Mouse (Mus musculus) lung, embryonic 15.5 days (tissue): ENCODE data around the gene Neurl1b. TPM values are rescaled to one million over a fixed set of nuclear protein-coding genes. Genes with fewer than 3 reads are reported as not detected.
A peak's percentile ranks its signal among the peaks of the same experiment; 100 is the strongest.

Experiments
- ATAC-seq: fragments of 200-750 bp; cut with Nextera tagmentation; 2 replicates; pipeline ENCODE4 v1.8.0; 2017; ENCODE audit warnings: moderate number of reproducible peaks, borderline replicate concordance; ENCODE audit not compliant: low FRiP score, low TSS enrichment; ENCODE audit errors: extremely low read depth
- H3K27ac ChIP-seq: fragments of 300-500 bp; sonication (generic); 2 replicates; pipeline ENCODE4 v1.5.1; 2015; ENCODE audit warnings: moderate library complexity, mild to moderate bottlenecking, inconsistent platforms
- H3K27me3 ChIP-seq: fragments of 300-500 bp; sonication (generic); 2 replicates; pipeline ENCODE4 v1.6.1; 2015; ENCODE audit warnings: inconsistent platforms
- H3K36me3 ChIP-seq: fragments of 300-500 bp; sonication (generic); 2 replicates; pipeline ENCODE4 v1.6.1; 2015; ENCODE audit warnings: inconsistent platforms
- H3K4me1 ChIP-seq: fragments of 300-500 bp; sonication (generic); 2 replicates; pipeline ENCODE4 v1.6.1; 2015; ENCODE audit warnings: inconsistent platforms
- H3K4me2 ChIP-seq: fragments of 300-500 bp; sonication (generic); 2 replicates; pipeline ENCODE4 v1.6.1; 2015; ENCODE audit warnings: inconsistent platforms, mild to moderate bottlenecking, moderate library complexity
- H3K4me3 ChIP-seq: fragments of 300-500 bp; sonication (generic); 2 replicates; pipeline ENCODE4 v1.5.1; 2015; ENCODE audit warnings: mild to moderate bottlenecking, inconsistent platforms
- H3K9ac ChIP-seq: fragments of 300-500 bp; sonication (generic); 2 replicates; pipeline ENCODE4 v1.6.1; 2015; ENCODE audit warnings: inconsistent platforms
- H3K9me3 ChIP-seq: fragments of 300-500 bp; sonication (generic); 2 replicates; pipeline ENCODE4 v1.6.1; 2016; ENCODE audit warnings: inconsistent platforms
- WGBS: fragments of 180-500 bp; shearing (Covaris S2); methylation state at CpG from one replicate; pipeline ENCODE4 v1.1.7; 2015; 5-methylcytosine and 5-hydroxymethylcytosine counted together
- polyA plus RNA-seq: library from polyadenylated mRNA; unstranded; fragments of >200 nt; fragmentation: Nextera tagmentation; extraction: Ambion mirVana; gene quantifications from 2 replicates; pipeline ENCODE4 v1.2.1, GENCODE M21; 2015

Neurl1b gene
- polyA plus RNA-seq, 1 experiment from 2014 or later, result 2.0 TPM

DNA sequence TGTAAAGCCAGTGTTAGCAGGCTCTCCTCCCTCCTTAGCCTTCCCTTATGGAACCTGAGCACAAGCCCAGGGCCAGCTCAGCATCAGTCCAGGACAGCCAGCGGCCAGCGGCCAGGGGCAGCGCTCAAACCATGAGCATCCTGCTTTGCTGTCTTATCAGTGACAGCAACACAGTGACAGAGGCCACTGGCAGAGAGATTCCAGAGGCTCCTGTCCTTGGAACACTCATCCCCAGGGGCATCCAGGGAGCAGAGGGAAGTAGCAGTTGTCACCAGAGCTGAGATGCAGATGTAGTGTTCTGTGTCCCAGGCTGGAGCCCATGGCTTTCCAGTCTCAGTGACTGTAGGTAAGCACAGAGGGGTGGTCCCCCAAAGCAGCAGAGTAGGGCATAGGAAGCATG is 32.5 kb upstream of the Neurl1b start:
- no peaks in the 10 kb centered on the region for H3K9me3 ChIP-seq
- H3K4me1 ChIP-seq, result peaks cover 34% of the 10 kb centered on the region
- whole genome bisulfite sequencing, result 41% methylated on average over 3 of the region's 3 CpGs
- H3K27ac ChIP-seq, result no peak overlapping the region
- H3K27me3 ChIP-seq, result no peaks in the 10 kb centered on the region
- H3K4me3 ChIP-seq, result no peak overlapping the region
- no peak overlapping the region for H3K4me2 ChIP-seq
- H3K36me3 ChIP-seq, result no peaks in the 10 kb centered on the region
- no peak overlapping the region for H3K9ac ChIP-seq
- no peak for ATAC-seq

DNA sequence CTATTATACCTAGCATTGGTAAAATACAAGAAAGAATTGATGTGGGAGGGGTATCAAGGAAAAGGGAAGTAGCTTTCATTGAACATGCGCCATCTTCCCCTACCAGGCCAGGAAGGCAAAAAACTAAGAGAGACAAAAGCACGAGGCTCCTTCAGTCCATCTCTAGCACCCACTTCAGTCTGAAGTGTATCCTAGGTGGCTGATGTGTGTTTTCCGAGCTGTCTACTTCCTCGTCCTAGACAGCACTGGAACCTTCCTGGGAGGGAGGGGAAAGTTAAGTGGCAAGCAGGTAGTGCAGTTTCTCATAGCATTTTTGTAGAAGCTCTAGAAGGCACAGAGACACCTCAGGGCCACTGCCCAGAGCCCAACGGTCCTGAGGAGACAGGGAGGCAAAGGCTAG is 31.9 kb upstream of the Neurl1b start:
- Histone ChIP-seq H3K36me3 (no peaks in the 10 kb centered on the region), H3K4me3 (no peak overlapping the region), H3K4me2 (no peak overlapping the region), H3K9me3 (no peaks in the 10 kb centered on the region), H3K9ac (no peak overlapping the region), H3K27me3 (no peaks in the 10 kb centered on the region), H3K27ac (peak overlapping the region; percentile 37), H3K4me1 (peaks cover 34% of the 10 kb centered on the region)
- no peak for ATAC-seq
- WGBS, result 42% methylated on average over 5 of the region's 5 CpGs

DNA sequence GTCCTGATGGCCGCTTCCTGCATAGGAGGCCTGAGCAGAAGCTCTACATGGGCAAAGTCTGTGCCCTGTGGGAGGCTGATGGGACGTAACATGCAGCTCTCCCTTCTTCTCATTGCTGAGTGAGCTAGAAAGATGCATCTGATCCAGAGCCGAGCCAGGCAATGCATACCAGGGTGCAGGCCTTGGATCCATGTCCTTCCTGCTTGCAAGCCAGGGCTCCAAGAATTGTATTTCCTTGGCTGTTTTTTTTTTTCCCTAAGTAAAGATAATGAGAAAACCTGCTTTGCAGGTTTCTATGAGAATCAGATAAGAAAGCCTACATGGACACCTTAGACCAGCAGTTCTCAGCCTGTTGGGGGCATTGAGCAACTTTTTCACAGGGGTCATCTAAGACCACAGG is 30.5 kb upstream of the Neurl1b start:
- Histone ChIP-seq H3K4me2 (no peak overlapping the region), H3K9ac (no peak overlapping the region), H3K4me1 (peaks cover 34% of the 10 kb centered on the region), H3K27ac (no peak overlapping the region; the same call in 1 of the 2 replicates), H3K27me3 (no peaks in the 10 kb centered on the region), H3K4me3 (no peak overlapping the region), H3K9me3 (no peaks in the 10 kb centered on the region), H3K36me3 (no peaks in the 10 kb centered on the region)
- 83% methylated on average over 3 of the region's 3 CpGs for WGBS
- ATAC-seq, result no peak

DNA sequence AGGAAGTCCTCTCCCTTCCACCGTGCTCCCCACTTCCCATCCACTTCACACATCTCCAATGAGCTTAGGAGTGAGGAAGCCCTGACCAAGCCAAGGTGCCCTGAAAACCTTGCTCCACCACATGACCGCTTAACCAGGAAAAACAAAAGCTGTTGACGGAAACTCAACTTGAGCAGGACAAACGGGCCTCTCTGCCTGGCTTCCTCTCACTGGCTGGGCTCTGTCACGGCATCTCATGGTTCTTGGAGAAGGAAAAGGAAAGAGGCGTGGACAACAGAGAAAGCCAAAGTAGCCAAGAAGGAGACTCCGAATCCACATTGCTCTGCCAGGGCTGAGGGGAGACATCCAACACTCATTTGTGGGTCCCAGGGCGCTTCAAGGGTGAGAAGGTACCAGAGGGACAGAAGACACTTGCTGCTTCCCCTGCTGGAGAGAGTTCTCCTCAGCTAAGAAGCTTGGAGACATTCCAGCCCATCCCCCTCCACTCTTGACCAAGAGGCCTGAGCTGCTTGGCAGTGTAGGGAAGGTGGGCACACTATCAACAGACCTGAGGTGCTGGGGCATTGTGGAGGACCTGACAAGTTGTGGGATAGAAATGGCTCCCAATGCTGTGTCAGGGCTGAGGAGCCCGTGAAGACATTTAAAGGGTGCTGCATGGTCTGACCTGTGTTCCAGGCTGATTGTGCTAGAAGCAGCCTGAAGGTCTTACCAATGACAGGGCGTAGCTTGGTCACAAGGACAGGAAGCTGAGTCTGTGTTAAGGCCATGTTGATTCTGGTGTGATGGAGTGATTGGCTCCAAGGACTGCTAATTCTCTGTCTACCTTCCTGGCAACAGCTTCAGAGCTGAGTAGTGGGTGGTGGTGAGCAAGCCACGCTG is 29.1 kb upstream of the Neurl1b start:
- 76% methylated on average over 11 of the region's 11 CpGs for WGBS

DNA sequence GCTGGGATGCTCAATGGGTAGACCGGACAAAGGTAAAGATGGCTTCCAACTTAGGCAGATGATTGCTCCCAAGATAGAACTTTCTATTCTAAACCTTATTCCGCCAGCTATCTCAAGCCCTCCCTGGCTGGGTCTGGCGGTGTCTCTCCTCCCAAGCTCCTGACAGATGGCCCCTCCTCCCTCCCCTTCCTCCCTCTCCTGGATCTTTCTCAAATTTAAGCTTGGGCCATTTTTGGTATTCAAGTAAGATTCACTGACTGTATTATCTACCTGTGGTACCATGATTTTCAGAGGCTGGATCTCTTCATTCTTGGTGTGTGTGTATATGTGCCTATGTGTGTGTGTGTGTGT is 28.5 kb upstream of the Neurl1b start:
- no peak overlapping the region for H3K27ac ChIP-seq
- peaks cover 24% of the 10 kb centered on the region for H3K4me1 ChIP-seq
- no peaks in the 10 kb centered on the region for H3K27me3 ChIP-seq
- H3K9me3 ChIP-seq, result no peaks in the 10 kb centered on the region
- no peaks in the 10 kb centered on the region for H3K36me3 ChIP-seq
- 76% methylated on average over 3 of the region's 3 CpGs for WGBS
- ATAC-seq, result no peak
- H3K9ac ChIP-seq, result no peak overlapping the region
- no peak overlapping the region for H3K4me2 ChIP-seq
- H3K4me3 ChIP-seq, result no peak overlapping the region

More for the DNA sequence above, 29.1 kb upstream of the Neurl1b start:
- no peak overlapping the region for H3K9ac ChIP-seq
- no peak overlapping the region for H3K4me2 ChIP-seq
- peaks cover 30% of the 10 kb centered on the region for H3K4me1 ChIP-seq
- no peaks in the 10 kb centered on the region for H3K27me3 ChIP-seq
- H3K36me3 ChIP-seq, result no peaks in the 10 kb centered on the region
- no peaks in the 10 kb centered on the region for H3K9me3 ChIP-seq
- no peak overlapping the region for H3K4me3 ChIP-seq
- H3K27ac ChIP-seq, result 0 out of 2 replicates have a peak overlapping the region, but pooled peaks have one; percentile 14
- no peak for ATAC-seq

DNA sequence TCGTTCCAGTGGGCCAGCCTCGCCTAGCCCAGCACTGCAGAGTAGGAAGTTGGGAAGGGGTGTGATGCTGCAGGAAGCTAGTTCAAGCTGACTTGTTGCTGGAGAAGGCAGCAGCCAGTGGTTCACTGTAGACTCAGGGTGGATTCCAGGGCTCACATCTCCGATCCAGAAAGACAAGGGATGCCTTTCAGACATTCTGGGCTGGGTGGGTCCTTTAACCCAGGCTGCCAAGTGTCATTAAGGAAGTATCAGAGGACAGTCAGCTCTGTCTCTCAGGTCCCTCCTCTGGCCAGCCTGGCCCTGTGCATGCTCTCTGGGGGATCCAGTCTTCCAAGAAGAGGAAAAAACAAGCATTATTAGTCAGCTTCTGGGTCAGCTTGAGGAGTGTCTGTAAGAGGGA is 26.5 kb upstream of the Neurl1b start:
- no peak for ATAC-seq
- no peaks in the 10 kb centered on the region for H3K9me3 ChIP-seq
- WGBS, result 63% methylated on average over 3 of the region's 3 CpGs
- H3K9ac ChIP-seq, result no peak overlapping the region
- H3K27ac ChIP-seq, result no peak overlapping the region
- no peak overlapping the region for H3K4me3 ChIP-seq
- no peaks in the 10 kb centered on the region for H3K36me3 ChIP-seq
- H3K4me2 ChIP-seq, result no peak overlapping the region
- H3K27me3 ChIP-seq, result no peaks in the 10 kb centered on the region
- peaks cover 4% of the 10 kb centered on the region for H3K4me1 ChIP-seq

DNA sequence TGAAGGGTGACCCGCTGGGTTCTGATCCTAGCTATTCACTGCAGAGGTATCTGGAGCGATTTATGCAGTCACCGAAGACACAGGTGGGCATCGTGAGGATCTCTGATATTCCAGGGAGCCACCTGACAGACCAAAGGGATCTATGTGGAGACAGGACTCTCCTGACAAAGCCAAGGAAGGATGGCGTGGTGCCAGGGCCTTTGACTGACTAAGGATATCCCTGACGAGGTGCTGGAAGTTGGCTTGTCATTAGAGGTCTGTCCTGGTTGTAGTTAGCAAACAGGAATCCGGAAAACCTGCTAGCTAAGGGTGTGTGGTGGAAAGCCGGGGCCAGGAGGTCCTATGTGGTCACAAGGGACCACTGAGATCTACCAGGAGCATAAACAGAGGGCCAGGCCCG is 25.4 kb upstream of the Neurl1b start:
- 74% methylated on average over 9 of the region's 9 CpGs for WGBS
- no peak overlapping the region for H3K4me2 ChIP-seq
- H3K4me1 ChIP-seq, result no peaks in the 10 kb centered on the region
- H3K9me3 ChIP-seq, result no peaks in the 10 kb centered on the region
- no peak overlapping the region for H3K9ac ChIP-seq
- H3K36me3 ChIP-seq, result no peaks in the 10 kb centered on the region
- no peak overlapping the region for H3K4me3 ChIP-seq
- no peak overlapping the region for H3K27ac ChIP-seq
- ATAC-seq, result no peak
- no peaks in the 10 kb centered on the region for H3K27me3 ChIP-seq

DNA sequence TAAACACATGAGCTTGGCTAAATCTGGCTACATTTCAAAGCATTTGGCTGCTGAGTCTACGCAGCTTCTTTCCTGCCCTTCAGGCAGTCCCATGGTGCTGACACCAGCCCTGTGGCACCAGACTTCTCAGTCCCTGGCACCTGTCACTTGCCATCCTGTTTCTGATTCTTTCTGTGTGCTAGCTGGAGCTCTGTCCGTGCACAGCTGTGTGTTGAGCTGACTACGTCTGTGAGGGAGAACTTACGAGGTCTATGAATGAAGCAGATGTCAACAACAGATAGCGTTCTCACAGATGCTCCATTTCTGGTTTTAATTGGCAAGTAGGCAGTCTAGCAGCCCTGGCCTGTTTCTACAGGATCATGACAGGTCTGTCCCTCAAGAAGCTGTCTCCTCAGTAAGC is 24.0 kb upstream of the Neurl1b start:
- H3K9me3 ChIP-seq, result no peaks in the 10 kb centered on the region
- no peak for ATAC-seq
- WGBS, result 52% methylated on average over 5 of the region's 5 CpGs

DNA sequence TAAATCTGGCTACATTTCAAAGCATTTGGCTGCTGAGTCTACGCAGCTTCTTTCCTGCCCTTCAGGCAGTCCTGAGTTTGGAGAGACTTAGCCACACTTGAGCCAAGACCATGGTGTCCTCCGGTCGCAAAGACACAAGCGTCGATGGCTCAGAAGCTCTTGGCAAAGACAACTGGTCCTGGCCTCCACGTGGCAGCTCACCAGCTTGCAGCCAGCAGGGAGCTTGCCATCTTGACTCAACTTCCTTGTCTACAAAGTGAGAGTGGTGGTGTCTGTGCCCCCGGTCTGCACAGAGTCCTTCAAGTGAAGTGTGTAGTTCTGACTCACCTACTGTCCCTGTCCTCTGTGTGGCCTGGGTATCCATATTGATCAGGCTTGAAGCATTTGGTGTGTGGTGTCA is 22.3 kb upstream of the Neurl1b start:
- Histone ChIP-seq H3K4me2 (no peak overlapping the region), H3K27me3 (no peaks in the 10 kb centered on the region), H3K4me3 (no peak overlapping the region), H3K4me1 (no peaks in the 10 kb centered on the region), H3K27ac (no peak overlapping the region), H3K36me3 (no peaks in the 10 kb centered on the region), H3K9ac (no peak overlapping the region), H3K9me3 (no peaks in the 10 kb centered on the region)
- 65% methylated on average over 7 of the region's 7 CpGs for WGBS
- ATAC-seq, result no peak

More for the DNA sequence above, 24.0 kb upstream of the Neurl1b start:
- Histone ChIP-seq H3K27me3 (no peaks in the 10 kb centered on the region), H3K27ac (no peak overlapping the region), H3K4me3 (no peak overlapping the region), H3K4me2 (no peak overlapping the region), H3K36me3 (no peaks in the 10 kb centered on the region), H3K4me1 (no peaks in the 10 kb centered on the region), H3K9ac (no peak overlapping the region)

DNA sequence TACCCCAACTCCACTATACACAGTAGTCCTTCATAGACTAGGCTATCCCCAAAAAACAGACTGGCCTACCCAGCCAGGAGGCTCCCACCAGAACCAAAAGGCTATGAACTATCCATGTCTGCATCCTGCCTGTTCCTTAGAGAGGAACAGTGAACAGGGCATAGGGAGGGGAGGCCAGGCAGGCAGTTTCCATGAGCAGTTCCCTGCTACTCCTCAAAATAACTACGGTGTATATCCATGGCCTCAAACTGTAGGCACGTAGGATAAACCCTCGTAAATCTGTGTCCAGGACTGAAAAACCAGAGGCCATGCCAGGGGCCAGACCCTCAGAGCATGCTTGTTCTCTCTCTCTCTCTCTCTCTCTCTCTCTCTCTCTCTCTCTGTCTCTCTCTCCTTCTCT is 17.9 kb upstream of the Neurl1b start:
- Histone ChIP-seq H3K27ac (no peak overlapping the region), H3K27me3 (no peaks in the 10 kb centered on the region), H3K9ac (no peak overlapping the region), H3K36me3 (no peaks in the 10 kb centered on the region), H3K4me2 (no peak overlapping the region), H3K9me3 (no peaks in the 10 kb centered on the region), H3K4me1 (no peaks in the 10 kb centered on the region), H3K4me3 (no peak overlapping the region)
- no peak for ATAC-seq
- WGBS, result 63% methylated on average over 3 of the region's 3 CpGs

DNA sequence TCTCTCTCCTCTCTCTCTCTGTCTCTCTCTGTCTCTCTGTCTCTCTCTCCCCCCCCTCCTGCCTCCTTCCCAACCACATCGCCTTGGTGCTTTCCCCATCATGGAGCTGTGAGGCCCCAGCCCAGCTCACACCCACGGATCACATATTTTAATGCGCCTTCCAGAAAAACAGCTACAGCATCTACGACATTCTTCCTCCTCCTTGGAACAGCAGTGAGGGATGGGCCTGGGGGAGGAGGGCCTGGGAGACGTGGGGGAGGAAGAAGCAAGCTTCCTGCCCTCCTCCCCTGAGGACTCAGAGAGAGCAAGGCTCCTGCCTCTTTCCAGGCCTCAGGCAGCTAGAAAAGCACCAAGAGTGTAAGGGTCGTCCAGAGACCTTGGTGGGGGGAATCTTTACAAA is 17.3 kb upstream of the Neurl1b start:
- Histone ChIP-seq H3K4me3 (no peak overlapping the region), H3K36me3 (no peaks in the 10 kb centered on the region), H3K9ac (no peak overlapping the region), H3K4me1 (no peaks in the 10 kb centered on the region), H3K27me3 (no peaks in the 10 kb centered on the region), H3K27ac (no peak overlapping the region), H3K4me2 (no peak overlapping the region), H3K9me3 (no peaks in the 10 kb centered on the region)
- ATAC-seq, result no peak
- WGBS, result 24% methylated on average over 6 of the region's 6 CpGs

DNA sequence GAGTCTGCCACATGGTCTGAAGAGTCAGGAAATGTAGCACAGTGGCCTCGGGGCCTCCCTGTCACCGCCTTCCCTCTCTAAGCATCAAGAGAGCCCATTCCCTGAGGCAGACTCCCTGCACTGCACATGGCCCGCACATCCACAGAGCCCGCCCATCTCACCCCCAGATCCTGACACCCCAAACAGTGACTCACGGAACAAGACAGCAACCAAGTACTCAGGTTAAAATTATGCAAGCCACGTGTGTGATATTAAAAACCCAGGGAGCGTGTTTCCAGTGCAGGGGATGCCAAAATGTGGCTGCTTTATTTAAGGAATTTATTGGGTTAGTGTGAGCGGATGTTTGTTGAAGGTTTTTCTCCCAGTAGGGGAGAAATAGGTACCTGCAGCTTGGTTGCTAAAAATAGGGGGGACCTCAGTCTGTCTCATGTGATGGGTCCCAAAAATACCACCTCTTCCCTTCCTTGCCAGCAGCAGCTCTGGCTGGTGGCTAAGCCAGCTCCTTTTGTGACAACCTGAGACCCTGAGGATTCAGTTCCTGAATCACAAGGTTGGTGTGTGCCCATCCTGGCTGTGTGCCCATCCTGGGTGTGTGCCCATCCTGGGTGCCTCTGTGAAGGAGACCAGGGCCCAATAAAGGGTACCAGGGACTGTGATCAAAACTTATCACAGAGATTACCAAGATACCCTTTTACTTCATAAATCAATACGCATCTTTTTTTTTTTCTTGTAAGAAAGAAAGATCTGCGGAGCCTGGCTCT is 9.1 kb upstream of the Neurl1b start:
- H3K4me1 ChIP-seq, result no peaks in the 10 kb centered on the region
- WGBS, result 74% methylated on average over 10 of the region's 10 CpGs
- ATAC-seq, result no peak
- no peak overlapping the region for H3K4me3 ChIP-seq
- H3K9ac ChIP-seq, result no peak overlapping the region
- H3K9me3 ChIP-seq, result no peaks in the 10 kb centered on the region
- H3K36me3 ChIP-seq, result no peaks in the 10 kb centered on the region
- no peak overlapping the region for H3K27ac ChIP-seq
- H3K27me3 ChIP-seq, result no peaks in the 10 kb centered on the region
- no peak overlapping the region for H3K4me2 ChIP-seq
